Mouse (Mus musculus): ENCODE results near the gene Rbm15.
A peak's percentile ranks its signal among the peaks of the same experiment; 100 is the strongest.

Rbm15 gene

DNA sequence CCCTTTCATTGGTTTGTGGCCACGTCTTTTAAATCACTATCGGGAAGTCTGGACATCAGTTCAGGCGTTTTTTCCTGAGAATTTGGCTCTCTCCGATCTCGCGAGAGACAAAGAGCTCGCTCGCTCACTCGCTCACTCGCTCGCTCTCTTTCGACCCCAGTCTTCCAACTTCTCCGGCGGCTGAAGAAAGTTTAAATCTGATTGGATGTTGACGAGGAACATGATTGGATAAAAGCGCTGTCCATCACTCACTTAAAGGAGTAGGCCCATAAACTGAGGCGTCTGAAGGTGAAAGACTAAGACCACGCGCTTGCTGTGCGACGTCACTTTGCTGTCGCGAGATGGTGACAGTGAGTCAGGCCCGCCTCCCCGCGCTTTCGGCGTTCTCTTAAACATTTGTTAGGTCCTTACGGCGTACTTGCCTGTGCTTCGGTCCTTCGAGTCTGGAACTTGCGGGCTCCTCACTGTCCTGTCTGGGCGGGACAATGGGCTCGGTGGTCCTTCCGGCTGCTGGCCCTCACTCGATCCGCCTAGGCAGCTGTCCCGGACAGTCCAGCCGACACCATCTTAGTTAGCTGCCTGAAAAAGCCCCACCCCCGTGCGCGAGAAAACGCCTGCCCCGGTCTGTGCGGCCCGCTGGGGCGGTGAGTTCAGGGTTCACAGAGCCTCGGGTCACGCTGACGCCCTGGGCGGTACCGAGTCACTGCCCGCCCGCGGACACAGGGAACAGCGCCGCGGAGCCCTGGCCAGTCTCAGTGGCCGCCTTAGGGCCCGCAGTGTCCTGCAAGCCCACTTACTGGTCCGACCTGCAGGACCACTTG lies at the start of gene Rbm15:
Gene Rbm15 (minus strand): TSS at position 293 of the 821 bp plus-strand sequence.
- peak; percentile 99 for DNase-seq (ENCODE audit: low read depth, low spot score)

- DNase-seq (ENCODE audit: low read depth, low spot score) = peak; percentile 28
Observed at GRCm38 (mm10) chr3:107379422-107379821, 45.9 kb upstream of the Rbm15 start.

DNA sequence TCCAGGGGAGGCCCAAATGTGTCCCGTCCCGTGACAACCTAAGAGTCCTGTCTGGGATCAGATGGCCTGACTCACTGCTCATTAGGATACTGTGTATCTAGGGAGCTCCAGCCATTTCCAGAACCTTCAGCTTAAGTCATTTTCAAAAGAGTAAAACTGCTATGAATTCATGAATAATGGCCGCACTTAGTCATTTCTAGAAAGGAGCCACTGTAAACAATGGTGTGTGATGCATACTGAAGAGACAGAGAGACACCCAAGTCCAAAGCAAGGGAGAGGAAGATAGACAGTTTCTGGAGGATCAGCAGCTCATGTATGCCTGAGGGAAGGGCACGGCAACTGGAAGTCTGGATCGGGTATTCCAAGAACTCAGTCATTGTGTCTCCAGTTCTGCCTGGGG lies 45.2 kb upstream of the Rbm15 start:
- DNase-seq (ENCODE audit: low read depth, low spot score) = no peak

- no peak for DNase-seq (ENCODE audit: low read depth, low spot score)
Observed at GRCm38 (mm10) chr3:107374948-107375664, 41.6 kb upstream of the Rbm15 start.

DNA sequence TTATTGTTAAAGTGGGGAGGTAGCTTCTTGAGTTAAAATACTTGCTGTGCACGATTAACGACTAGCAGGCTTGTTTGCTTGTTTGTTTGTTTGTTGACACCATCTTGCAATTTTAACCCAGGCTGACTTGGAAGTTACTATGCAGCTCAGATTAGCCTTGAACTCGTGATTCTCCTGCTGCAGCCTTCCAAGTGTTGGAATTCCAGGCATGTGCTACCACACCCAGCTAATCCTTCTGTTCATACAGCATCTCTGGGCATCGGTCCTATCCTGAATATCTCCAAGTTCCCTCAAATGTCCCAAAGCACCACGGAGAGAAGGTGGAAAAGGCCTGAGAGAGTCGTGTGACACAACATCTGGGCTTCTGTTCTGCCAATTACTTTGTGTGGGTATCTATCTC lies 35.7 kb upstream of the Rbm15 start:
- no peak for DNase-seq (ENCODE audit: low read depth, low spot score)

- no peak for DNase-seq (ENCODE audit: low read depth, low spot score)
Observed at GRCm38 (mm10) chr3:107367938-107368599, 34.6 kb upstream of the Rbm15 start.

- DNase-seq (ENCODE audit: low read depth, low spot score) = no peak
Observed at GRCm38 (mm10) chr3:107365341-107365740, 31.9 kb upstream of the Rbm15 start.

GRCm38 (mm10) chr3:107363391-107363790 lies 29.9 kb upstream of the Rbm15 start:
- no peak for DNase-seq (ENCODE audit: low read depth, low spot score)

- no peak for DNase-seq (ENCODE audit: low read depth, low spot score)
Observed at GRCm38 (mm10) chr3:107360341-107360740, 26.9 kb upstream of the Rbm15 start.

DNA sequence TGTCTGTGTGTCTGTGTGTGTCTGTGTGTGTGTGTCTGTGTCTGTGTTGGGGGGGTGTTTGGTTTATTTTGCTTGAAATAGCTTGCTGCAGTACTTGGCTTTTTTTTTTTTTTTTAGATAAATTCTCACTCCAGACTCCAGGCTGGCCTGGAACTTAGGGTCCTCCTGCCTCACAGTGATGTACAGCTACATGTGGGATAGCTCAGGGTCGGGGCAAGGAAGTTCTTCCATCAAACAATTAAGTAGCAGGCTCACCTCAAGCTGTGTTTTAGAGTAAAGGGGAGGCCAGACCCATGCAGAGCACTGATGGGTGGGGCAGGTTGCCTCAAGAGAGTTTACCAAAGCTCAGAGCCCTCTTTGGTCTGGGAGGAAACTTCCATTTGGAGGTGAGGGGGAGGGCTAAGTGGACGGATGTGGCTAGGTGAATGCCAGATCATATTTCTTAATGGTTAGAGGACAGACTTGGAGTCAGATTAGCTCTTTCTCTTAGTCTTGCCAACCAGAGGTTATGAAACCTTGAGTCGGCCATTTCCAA lies 24.3 kb upstream of the Rbm15 start:
- no peak for DNase-seq (ENCODE audit: low read depth, low spot score)

DNA sequence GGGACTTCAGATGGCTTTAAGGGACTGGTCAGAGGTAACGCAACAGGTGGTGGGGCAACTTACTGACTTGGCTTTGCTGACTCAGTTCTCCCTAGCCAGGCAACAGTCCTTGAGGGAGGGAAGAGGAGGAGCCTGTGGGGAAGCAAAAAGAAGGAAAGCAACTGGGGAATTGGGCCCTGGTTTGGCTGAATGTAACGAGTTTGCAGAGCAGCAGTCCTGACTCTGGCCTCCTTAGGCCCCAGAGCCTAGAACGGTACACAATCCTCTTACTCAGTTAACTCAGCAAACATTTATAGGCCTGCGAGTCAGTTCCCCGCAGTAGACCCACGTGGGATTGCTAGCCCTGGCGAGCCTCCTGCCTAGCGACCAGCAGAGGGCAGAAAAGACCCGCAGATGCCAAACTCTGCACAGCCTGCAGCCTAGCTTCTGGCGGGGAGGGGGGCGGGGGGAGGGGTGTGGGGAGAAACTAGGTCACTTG lies 23.5 kb upstream of the Rbm15 start:
- no peak for DNase-seq (ENCODE audit: low read depth, low spot score)

DNA sequence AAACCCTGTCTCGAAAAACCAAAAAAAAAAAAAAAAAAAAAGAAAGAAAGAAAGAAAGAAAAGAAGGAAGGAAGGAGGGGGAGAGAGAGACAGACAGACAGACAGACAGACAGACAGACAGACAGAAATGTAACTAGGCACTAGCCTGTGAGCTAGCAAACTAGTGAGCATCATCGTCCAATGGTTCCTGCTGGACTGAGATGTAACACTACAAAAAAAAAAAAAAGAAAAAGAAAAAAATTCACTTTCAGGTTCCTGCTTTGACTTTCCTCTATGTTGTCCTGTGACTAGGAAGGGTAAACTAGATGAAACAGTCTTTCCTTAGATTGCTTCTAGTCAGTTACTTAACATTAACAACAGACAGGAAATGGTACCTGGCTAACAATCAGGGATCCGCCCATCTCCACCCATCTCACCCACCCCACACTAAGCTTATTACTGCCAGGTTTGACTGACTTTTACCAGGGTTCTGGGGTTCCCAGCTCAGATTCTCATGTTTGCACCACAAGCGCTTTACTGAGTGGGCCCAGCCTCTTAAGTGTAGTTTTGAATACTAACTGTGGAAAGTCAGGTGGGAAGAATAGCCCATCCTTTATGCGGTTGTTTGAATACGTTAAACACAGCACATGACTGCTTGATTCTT lies 22.3 kb upstream of the Rbm15 start:
- no peak for DNase-seq (ENCODE audit: low read depth, low spot score)

DNA sequence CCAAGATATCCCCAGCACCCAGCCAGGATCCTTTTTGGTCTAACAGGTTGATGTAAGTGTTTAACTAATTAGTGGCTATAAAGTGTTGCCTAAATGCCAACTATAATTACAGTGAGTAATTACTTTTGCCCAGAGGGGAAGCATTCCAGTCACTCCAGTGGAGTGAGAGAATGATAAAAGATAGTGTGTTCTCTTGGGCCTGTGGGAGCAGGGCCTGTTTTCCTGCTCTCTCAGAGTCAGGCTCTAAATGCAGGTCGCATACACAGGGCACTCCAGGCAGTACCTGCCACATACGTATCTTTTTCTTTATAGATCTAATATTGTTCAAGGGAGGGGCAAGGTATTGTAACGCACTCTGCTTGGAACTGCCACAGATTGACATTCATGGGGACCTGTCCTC lies 18.2 kb upstream of the Rbm15 start:
- no peak for DNase-seq (ENCODE audit: low read depth, low spot score)

DNA sequence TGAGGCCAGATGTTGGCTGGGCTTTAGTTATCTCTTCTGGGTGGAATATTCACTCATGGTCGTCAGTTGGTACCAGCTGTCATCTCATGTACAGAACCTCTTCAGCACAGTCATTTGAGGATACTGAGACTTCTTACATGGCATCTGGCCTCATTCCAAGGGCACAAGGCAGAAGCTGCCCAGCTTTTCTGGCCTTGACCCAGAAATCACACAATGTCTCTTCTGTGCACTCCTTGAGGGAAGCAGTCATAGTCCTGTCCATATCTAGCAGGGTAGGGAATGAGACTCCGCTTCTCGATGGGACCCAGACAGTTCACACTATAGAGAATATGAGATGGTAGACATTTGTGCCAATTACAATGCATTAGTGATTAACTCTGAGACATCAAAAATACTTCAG lies 15.5 kb upstream of the Rbm15 start:
- no peak for DNase-seq (ENCODE audit: low read depth, low spot score)

DNA sequence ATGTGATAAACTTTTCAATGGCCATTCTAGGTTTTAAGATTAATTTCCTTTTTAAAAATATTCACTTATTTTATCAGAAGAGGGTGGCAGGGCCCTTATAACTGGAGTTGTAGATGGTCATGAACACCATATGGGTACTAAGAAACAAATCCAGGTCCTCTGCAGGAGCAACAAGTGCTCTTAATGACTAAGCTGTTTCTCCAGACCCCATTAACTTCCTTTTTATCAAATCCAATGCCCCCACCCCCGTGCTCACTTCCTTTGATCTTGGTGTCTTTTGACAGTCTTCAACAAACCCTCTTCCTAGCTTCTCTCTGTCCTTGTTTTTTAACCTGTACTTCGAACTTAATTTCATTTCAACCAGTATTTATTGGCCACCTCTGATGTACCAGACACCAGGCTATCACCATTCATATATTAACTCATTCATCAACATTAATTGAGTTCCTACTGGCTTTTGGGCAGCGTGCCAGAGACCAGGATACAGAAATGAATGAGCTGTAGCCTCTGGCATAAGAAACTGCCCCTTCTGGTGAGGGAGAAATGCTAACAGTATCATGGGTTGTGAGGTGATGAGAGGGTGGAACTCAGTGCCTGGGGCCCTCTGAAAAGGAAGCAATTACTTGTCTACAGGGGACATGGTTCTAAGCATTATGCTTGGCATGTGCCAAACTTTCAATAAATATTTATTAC lies 11.7 kb upstream of the Rbm15 start:
- no peak for DNase-seq (ENCODE audit: low read depth, low spot score)

DNA sequence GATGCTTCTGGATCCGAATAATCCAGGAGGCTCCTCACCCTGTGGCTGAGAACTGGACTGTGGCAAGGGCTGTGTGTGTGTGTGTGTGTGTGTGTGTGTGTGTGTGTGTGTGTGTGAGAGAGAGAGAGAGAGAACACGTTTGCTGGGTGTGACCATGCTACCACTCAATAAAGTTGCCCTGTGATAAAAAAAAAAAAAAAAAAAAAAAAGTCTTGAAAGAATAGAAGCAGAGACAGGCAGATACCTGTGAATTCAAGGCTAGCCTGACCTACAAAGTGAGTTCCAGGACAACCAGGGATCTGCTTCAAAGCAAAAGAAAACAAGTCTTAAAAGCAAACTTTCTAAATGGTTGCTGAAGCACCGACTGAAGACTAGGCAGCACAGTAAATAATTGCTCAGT lies 10.5 kb upstream of the Rbm15 start:
- no peak for DNase-seq (ENCODE audit: low read depth, low spot score)

- no peak for DNase-seq (ENCODE audit: low read depth, low spot score)
Observed at GRCm38 (mm10) chr3:107334202-107334934, 895 bp upstream of the Rbm15 start.

DNA sequence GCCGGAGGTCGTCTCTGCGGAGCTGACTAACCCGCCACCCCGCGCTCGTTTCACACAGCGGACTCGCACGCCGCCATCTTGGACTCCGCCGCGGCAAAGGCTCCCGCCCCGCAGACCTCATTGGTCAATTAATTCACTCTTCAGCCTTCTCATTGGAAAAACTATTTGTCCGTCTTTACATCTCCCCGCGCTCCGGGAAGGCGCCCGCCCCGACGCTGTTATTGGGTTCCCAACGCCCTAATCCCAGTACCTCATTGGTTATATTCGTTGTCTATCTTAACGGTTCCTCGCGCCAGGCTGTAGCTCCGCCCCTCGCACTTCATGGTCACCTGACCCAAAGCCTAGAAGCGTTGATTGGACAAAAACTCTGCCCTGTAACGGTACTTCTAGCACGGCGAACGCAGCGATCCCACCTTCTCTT lies 503 bp downstream of the Rbm15 start:
- peak; percentile 98 for DNase-seq (ENCODE audit: low read depth, low spot score)

DNA sequence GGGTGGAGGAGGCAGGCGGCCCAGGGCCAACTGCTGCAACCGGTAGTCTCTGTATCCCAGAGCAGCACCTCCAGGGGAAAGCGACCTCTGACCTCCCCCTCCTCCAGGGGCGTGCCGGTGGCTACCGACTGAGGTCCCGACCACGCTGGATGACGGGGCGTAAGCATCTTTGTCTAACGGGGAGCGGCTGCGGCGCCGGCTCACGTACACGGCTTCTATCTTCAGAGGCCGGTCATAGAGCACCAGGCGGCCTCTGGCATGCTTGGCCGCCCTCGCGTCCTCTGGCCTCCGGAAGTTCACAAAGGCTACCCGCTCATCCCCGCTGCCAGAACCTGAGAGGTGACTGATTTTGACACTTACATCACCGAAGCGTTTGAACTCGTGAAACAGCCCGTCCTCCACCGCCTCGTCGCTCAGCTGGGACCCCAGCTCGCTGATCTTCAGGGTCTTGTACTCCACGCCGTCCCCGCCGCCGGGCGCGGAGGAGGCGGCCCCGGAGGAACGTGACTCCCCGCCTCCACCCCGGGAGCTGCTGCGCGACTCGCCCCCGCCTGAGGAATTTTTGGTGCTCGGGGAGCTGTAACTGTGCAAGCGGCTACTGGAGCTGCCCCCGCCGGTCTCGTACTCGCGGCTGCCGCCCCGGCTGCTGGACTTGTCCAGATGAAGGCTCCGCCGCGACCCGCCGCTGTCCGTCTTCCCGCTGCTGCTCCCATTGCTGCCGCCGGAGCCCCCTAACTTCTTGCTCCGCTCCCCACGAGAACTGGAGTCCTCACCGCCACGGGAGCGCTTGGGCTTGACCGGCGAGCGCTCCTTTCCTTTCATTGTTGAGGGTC lies 1.1 kb downstream of the Rbm15 start:
- DNase-seq (ENCODE audit: low read depth, low spot score) = peak; percentile 37

Measured in c-Kit-negative CD71-positive TER-119-positive erythroid progenitor cells, embryonic 14.5 days (primary cell).